Mouse (Mus musculus) limb, embryonic 12.5 days (tissue): Measurements from ENCODE around the gene Pxdn. TPM values are rescaled to one million over a fixed set of nuclear protein-coding genes. Genes with fewer than 3 reads are reported as not detected.

ENCODE experiments used
- ATAC-seq: fragments of 200-750 bp; cut with Nextera tagmentation; 2 replicates; pipeline ENCODE4 v1.8.0; 2017; ENCODE audit warnings: low read depth, moderate TSS enrichment; ENCODE audit not compliant: insufficient number of reproducible peaks, insufficient read depth, low FRiP score, low TSS enrichment
- H3K27ac ChIP-seq: fragments of 300-500 bp; sonication (generic); 2 replicates; pipeline ENCODE4 v1.5.1; 2016; ENCODE audit warnings: mild to moderate bottlenecking, moderate library complexity
- H3K27me3 ChIP-seq: fragments of 300-500 bp; sonication (generic); 2 replicates; pipeline ENCODE4 v1.6.1; 2016; ENCODE audit warnings: mild to moderate bottlenecking, moderate library complexity
- H3K36me3 ChIP-seq: fragments of 300-500 bp; sonication (generic); 2 replicates; pipeline ENCODE4 v1.6.1; 2016; ENCODE audit warnings: mild to moderate bottlenecking, moderate library complexity
- H3K4me1 ChIP-seq: fragments of 300-500 bp; sonication (generic); replicated peaks from 2 replicates; pipeline ENCODE4 v1.6.1; 2016
- H3K4me2 ChIP-seq: fragments of 300-500 bp; sonication (generic); 2 replicates; pipeline ENCODE4 v1.6.1; 2016; ENCODE audit warnings: mild to moderate bottlenecking, moderate library complexity
- H3K4me3 ChIP-seq: fragments of 300-500 bp; sonication (generic); replicated peaks from 2 replicates; pipeline ENCODE4 v1.5.1; 2016; ENCODE audit warnings: mild to moderate bottlenecking
- H3K9ac ChIP-seq: fragments of 300-500 bp; sonication (generic); replicated peaks from 2 replicates; pipeline ENCODE4 v1.6.1; 2016; ENCODE audit warnings: mild to moderate bottlenecking, moderate library complexity
- H3K9me3 ChIP-seq: fragments of 300-500 bp; sonication (generic); 2 replicates; pipeline ENCODE4 v1.6.1; 2016; ENCODE audit warnings: mild to moderate bottlenecking, moderate library complexity
- WGBS: fragments of 180-500 bp; shearing (Covaris S2); methylation state at CpG from one replicate; pipeline ENCODE4 v1.1.7; 2016; 5-methylcytosine and 5-hydroxymethylcytosine counted together
- polyA plus RNA-seq: library from polyadenylated mRNA; unstranded; fragments of >200 nt; fragmentation: Nextera tagmentation; extraction: Ambion mirVana; gene quantifications from 2 replicates; pipeline ENCODE4 v1.2.1, GENCODE M21; 2016

The Pxdn gene
- polyA plus RNA-seq, 1 experiment from 2014 or later, result 147 TPM

- Histone ChIP-seq H3K9me3 (no peaks in the 10 kb centered on the region), H3K4me2 (no peak overlapping the region), H3K4me1 (peaks cover 58% of the 10 kb centered on the region), H3K36me3 (peaks cover 7% of the 10 kb centered on the region; the same call in 1 of the 2 replicates), H3K27me3 (no peaks in the 10 kb centered on the region), H3K4me3 (no peak overlapping the region), H3K9ac (no peak overlapping the region), H3K27ac (no peak overlapping the region)
- no peak for ATAC-seq
- WGBS, result 85% methylated on average over 6 of the region's 6 CpGs
Observed at GRCm38 (mm10) chr12:29952102-29952501, 14.7 kb downstream of the Pxdn start.

GRCm38 (mm10) chr12:29953999-29954398 lies 16.6 kb downstream of the Pxdn start:
- H3K9ac ChIP-seq, result no peak overlapping the region
- ATAC-seq, result no peak
- no peak overlapping the region for H3K4me2 ChIP-seq
- H3K27ac ChIP-seq, result peak overlapping the region; percentile 54
- H3K27me3 ChIP-seq, result no peaks in the 10 kb centered on the region
- no peak overlapping the region for H3K4me3 ChIP-seq
- peaks cover 56% of the 10 kb centered on the region for H3K4me1 ChIP-seq
- 58% methylated on average over 11 of the region's 11 CpGs for WGBS
- peaks cover 7% of the 10 kb centered on the region; the same call in 1 of the 2 replicates for H3K36me3 ChIP-seq
- no peaks in the 10 kb centered on the region for H3K9me3 ChIP-seq

GRCm38 (mm10) chr12:29954464-29954863 lies 17.1 kb downstream of the Pxdn start:
- Histone ChIP-seq H3K9me3 (no peaks in the 10 kb centered on the region), H3K27me3 (no peaks in the 10 kb centered on the region), H3K4me3 (no peak overlapping the region), H3K36me3 (peaks cover 2% of the 10 kb centered on the region; the same call in 1 of the 2 replicates), H3K4me2 (no peak overlapping the region), H3K27ac (peak overlapping the region; percentile 54; the same call in 1 of the 2 replicates), H3K4me1 (peaks cover 52% of the 10 kb centered on the region), H3K9ac (no peak overlapping the region)
- no peak for ATAC-seq
- WGBS, result 84% methylated on average over 3 of the region's 3 CpGs

DNA sequence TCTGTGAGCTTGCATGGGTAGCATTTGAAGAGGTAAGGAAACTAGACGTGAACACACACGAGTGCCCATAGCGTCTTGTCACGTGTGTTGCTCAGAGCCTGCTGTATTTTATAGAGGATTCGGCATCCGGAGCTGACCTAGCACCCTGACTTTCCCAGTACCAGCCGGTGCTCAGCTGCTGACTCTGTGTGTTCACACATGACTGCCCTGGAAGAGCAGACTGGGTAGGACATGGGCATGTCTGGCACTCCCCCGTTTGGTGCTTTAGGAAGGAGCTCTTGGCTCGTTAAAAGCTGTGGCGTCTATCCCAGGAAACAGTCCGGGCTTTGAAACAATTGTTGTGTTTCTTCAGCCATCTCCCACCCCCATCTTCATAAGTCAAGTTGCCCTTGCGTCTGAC lies 19.6 kb downstream of the Pxdn start:
- no peak overlapping the region for H3K4me3 ChIP-seq
- peaks cover 33% of the 10 kb centered on the region for H3K4me1 ChIP-seq
- H3K9ac ChIP-seq, result no peak overlapping the region
- H3K36me3 ChIP-seq, result no peaks in the 10 kb centered on the region; the same call in 1 of the 2 replicates
- 0 out of 2 replicates have a peak overlapping the region, but pooled peaks have one; percentile 24 for H3K27ac ChIP-seq
- no peaks in the 10 kb centered on the region for H3K9me3 ChIP-seq
- no peak for ATAC-seq
- WGBS, result 78% methylated on average over 12 of the region's 12 CpGs
- no peaks in the 10 kb centered on the region for H3K27me3 ChIP-seq
- H3K4me2 ChIP-seq, result no peak overlapping the region

GRCm38 (mm10) chr12:29958637-29959036 lies 21.2 kb downstream of the Pxdn start:
- WGBS, result 72% methylated on average over 5 of the region's 5 CpGs
- H3K27me3 ChIP-seq, result no peaks in the 10 kb centered on the region
- no peak for ATAC-seq

GRCm38 (mm10) chr12:29961041-29961440 lies 23.6 kb downstream of the Pxdn start:
- Histone ChIP-seq H3K4me1 (0 out of 2 replicates have a peak, but pooled peaks cover 8% of the 10 kb centered on the region), H3K9me3 (no peaks in the 10 kb centered on the region), H3K4me2 (no peak overlapping the region), H3K9ac (no peak overlapping the region), H3K4me3 (no peak overlapping the region), H3K36me3 (peaks cover 18% of the 10 kb centered on the region; the same call in 1 of the 2 replicates), H3K27me3 (no peaks in the 10 kb centered on the region), H3K27ac (no peak overlapping the region)
- no peak for ATAC-seq
- 97% methylated on average over 1 of the region's 1 CpGs for WGBS

More at GRCm38 (mm10) chr12:29958637-29959036, 21.2 kb downstream of the Pxdn start:
- peaks cover 10% of the 10 kb centered on the region; the same call in 1 of the 2 replicates for H3K36me3 ChIP-seq
- no peak overlapping the region for H3K9ac ChIP-seq
- H3K9me3 ChIP-seq, result no peaks in the 10 kb centered on the region
- H3K4me1 ChIP-seq, result peaks cover 19% of the 10 kb centered on the region
- H3K4me2 ChIP-seq, result no peak overlapping the region
- H3K4me3 ChIP-seq, result no peak overlapping the region
- no peak overlapping the region for H3K27ac ChIP-seq

DNA sequence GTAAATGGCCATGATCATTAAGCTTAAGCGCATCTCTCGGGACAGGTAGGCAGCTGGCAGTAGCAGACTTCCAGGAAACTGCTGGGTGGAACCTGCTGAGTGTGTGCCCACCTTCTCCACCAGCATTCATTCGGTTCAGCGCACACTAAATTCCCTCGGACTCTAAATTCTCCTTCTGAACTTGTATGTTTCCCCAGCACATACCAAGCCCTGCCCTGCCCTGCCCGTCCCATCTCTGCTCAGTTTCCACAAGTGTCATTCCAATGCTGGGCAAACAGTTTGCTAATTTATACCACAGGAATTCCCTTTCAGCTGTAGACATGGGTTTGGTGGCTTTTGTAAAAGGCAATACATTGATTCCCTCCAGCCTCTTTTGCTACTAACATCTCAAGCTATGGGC lies 27.6 kb downstream of the Pxdn start:
- WGBS, result 93% methylated on average over 6 of the region's 6 CpGs
- Histone ChIP-seq H3K4me2 (no peak overlapping the region), H3K9me3 (no peaks in the 10 kb centered on the region), H3K4me1 (no peaks in the 10 kb centered on the region), H3K27ac (no peak overlapping the region), H3K9ac (no peak overlapping the region), H3K4me3 (no peak overlapping the region), H3K36me3 (peaks cover 18% of the 10 kb centered on the region; the same call in 1 of the 2 replicates), H3K27me3 (no peaks in the 10 kb centered on the region)
- no peak for ATAC-seq

DNA sequence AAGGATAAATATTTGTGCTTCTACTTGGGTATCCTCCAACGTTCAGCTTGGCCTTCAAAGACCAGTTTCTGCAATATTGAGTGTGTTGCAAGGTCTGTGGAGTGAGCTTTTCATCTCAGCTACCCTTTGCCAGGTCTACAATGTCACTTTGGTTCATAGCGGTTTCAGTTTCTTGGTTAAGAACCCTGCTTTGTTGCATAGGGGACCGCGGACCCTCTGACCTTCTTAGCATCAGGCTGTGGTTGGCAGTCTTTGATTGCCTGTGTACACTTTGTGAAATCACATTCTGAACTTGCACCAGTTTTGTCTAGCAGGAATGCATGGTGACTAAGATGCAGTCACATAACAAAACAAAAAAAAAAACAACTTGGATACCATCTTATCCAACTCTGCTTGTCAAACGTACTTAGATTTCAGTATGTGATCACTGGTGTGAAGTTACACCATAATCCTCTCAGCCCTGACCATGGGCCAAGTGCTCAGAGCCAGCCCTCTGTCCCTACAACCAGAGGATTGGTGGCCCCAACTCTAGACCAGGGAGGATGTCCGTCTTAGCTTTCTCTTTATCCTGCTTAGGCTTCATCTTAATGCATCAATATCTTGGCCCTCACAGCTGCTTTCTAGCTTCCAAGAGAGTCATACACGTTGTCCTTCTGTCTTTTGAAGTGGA lies 34.5 kb downstream of the Pxdn start:
- H3K4me1 ChIP-seq, result peaks cover 32% of the 10 kb centered on the region
- H3K36me3 ChIP-seq, result peaks cover 29% of the 10 kb centered on the region
- no peak overlapping the region for H3K9ac ChIP-seq
- no peak for ATAC-seq
- H3K27ac ChIP-seq, result peak overlapping the region; percentile 32; the same call in 1 of the 2 replicates
- H3K9me3 ChIP-seq, result no peaks in the 10 kb centered on the region
- no peak overlapping the region for H3K4me2 ChIP-seq
- 84% methylated on average over 7 of the region's 7 CpGs for WGBS
- H3K4me3 ChIP-seq, result no peak overlapping the region
- H3K27me3 ChIP-seq, result no peaks in the 10 kb centered on the region

DNA sequence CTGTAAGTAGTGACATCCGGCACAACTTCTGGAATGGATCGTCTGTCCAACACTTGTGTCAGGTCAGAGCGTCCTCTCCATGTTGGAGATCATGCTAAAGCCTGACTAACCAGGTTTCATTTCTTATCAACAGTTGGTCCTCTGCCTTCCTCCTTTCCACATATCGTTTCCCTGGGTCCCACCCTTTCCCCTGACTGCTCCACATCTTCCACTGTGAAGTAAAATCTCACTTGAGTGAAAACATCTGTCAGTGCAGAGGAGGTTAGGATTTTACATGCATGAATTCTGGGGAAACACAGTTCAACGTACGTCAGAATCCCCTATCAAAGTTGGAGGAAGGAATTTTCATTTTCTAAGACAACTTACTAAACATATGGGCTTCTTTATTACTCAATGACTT lies 35.1 kb downstream of the Pxdn start:
- no peak for ATAC-seq
- H3K27ac ChIP-seq, result peak overlapping the region; percentile 32; the same call in 1 of the 2 replicates
- no peaks in the 10 kb centered on the region for H3K9me3 ChIP-seq
- 51% methylated on average over 6 of the region's 6 CpGs for WGBS
- H3K4me2 ChIP-seq, result no peak overlapping the region
- no peak overlapping the region for H3K9ac ChIP-seq
- H3K4me1 ChIP-seq, result peaks cover 32% of the 10 kb centered on the region
- no peak overlapping the region for H3K4me3 ChIP-seq
- peaks cover 35% of the 10 kb centered on the region for H3K36me3 ChIP-seq
- no peaks in the 10 kb centered on the region for H3K27me3 ChIP-seq

DNA sequence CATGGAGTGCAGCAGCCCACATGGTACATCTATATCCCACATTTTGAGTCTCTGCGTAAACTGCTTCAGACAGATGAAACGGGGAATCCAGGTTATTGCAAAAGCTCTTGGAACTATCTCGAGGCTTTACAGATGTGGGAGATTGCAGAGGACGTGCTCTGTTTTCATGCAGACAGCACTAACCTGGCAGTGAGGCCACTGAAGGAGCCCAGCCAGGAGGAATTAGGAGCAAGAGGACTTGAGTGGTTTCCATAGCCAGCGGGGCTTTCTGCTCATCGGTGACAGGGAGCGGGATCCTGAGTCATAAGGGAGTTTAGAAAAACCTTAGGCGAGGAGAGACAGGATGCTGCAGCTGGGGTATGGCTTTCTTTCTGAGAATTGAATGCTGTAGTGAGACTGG lies 42.7 kb downstream of the Pxdn start:
- Histone ChIP-seq H3K9ac (no peak overlapping the region), H3K27ac (no peak overlapping the region; the same call in 1 of the 2 replicates), H3K4me2 (no peak overlapping the region), H3K36me3 (peaks cover 96% of the 10 kb centered on the region), H3K4me3 (no peak overlapping the region), H3K9me3 (no peaks in the 10 kb centered on the region), H3K27me3 (no peaks in the 10 kb centered on the region), H3K4me1 (0 out of 2 replicates have a peak, but pooled peaks cover 3% of the 10 kb centered on the region)
- 66% methylated on average over 8 of the region's 8 CpGs for WGBS
- no peak for ATAC-seq

DNA sequence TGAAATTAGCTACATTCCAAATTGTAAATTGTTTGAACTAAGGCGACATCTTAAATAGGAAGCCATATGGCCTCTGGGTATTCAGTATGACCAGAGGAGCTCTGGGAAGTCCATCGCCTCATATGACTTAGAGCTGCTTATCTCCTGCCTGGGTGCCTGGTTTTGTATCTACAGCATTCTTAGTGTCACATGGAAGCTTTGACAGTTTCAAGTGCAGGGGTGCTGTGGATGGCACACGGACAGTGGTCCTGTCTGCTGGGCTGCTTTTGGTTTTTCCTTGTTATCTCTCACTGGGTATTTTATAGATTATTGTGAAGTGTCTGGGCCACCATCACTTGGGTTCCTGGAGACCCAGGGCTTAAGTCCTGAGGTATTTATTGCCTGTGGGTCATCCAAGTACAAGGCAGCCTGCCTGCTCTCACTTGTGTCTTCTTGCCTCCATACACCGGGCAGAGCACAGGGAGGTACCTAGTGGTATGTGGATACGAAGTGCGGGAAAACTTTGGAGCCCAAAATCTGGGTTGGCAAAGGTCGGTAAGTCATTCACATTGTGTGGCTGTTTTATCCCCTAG lies 44.4 kb downstream of the Pxdn start:
- no peaks in the 10 kb centered on the region for H3K9me3 ChIP-seq
- H3K4me3 ChIP-seq, result no peak overlapping the region
- H3K9ac ChIP-seq, result no peak overlapping the region
- ATAC-seq, result no peak
- H3K36me3 ChIP-seq, result peaks cover 99% of the 10 kb centered on the region
- H3K27me3 ChIP-seq, result no peaks in the 10 kb centered on the region
- H3K27ac ChIP-seq, result no peak overlapping the region
- no peak overlapping the region for H3K4me2 ChIP-seq
- WGBS, result 88% methylated on average over 7 of the region's 7 CpGs
- 0 out of 2 replicates have a peak, but pooled peaks cover 3% of the 10 kb centered on the region for H3K4me1 ChIP-seq
